Mouse (Mus musculus) testis, adult 2 months (tissue): ENCODE results near the gene Erv3.

ENCODE experiments used
- CTCF ChIP-seq: fragments of 200-500 bp; IDR thresholded peaks from 2 replicates; pipeline ENCODE4 v1.5.1; 2012; ENCODE audit warnings: low read depth, mild to moderate bottlenecking, inconsistent platforms, low read length, moderate library complexity; ENCODE audit not compliant: control insufficient read depth, insufficient read depth, insufficient replicate concordance
- POLR2A ChIP-seq: fragments of 200-500 bp; IDR thresholded peaks from 2 replicates; pipeline ENCODE4 v1.6.1; 2012; ENCODE audit warnings: low read depth, mild to moderate bottlenecking, inconsistent platforms, low read length, moderate library complexity; ENCODE audit not compliant: control insufficient read depth

DNA sequence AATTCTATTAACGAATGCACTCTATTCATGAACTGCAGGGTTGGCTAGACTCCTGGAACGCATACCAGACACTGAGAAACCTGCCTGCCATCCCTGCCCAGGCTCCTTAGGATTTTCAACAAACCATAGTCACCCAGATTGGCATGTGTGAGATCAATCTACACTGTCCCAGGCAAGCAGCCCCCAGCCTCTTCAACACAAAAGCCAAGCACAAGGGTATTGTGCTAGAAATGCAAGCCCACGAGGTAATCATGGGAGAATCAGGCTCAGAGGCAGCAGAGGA lies 37.9 kb downstream of the Erv3 start:
- no peak for TF ChIP-seq CTCF
- no peak for TF ChIP-seq POLR2A
